Mouse (Mus musculus) erythroblast, embryonic 14.5 days (primary cell): Measurements from ENCODE around the gene Soga1. TPM values are rescaled to one million over a fixed set of nuclear protein-coding genes. Genes with fewer than 3 reads are reported as not detected.

ENCODE experiments used
- H3K27me3 ChIP-seq: 2 replicates; pipeline ENCODE4 v1.6.1; 2012; ENCODE audit warnings: inconsistent platforms; ENCODE audit not compliant: control insufficient read depth
- H3K36me3 ChIP-seq: 2 replicates; pipeline ENCODE4 v1.6.1; 2012; ENCODE audit warnings: mild to moderate bottlenecking, inconsistent platforms; ENCODE audit not compliant: control insufficient read depth
- H3K4me1 ChIP-seq: 2 replicates; pipeline ENCODE4 v1.6.1; 2012; ENCODE audit warnings: inconsistent platforms; ENCODE audit not compliant: control insufficient read depth
- H3K4me3 ChIP-seq: replicated peaks from 2 replicates; pipeline ENCODE3; 2012; ENCODE audit warnings: moderate library complexity, mild to moderate bottlenecking, inconsistent platforms
- H3K9me3 ChIP-seq: 2 replicates; pipeline ENCODE4 v1.6.1; 2012; ENCODE audit warnings: low read length, inconsistent platforms, mixed read lengths; ENCODE audit not compliant: control insufficient read depth
- GATA1 ChIP-seq: IDR thresholded peaks from 2 replicates; pipeline ENCODE4 v1.6.1; 2012; ENCODE audit warnings: low read length, inconsistent platforms, mixed read lengths
- TAL1 ChIP-seq: IDR thresholded peaks from 3 replicates; pipeline ENCODE4 v1.6.1; 2012; ENCODE audit warnings: low read length, inconsistent platforms, mixed read lengths
- polyA plus RNA-seq: library from polyadenylated mRNA; stranded (reverse); fragments of >175 nt; gene quantifications from 2 replicates; pipeline ENCODE4 v1.2.3, GENCODE M21; 2012

Soga1 gene
- polyA plus RNA-seq, 1 experiment = 0.14 TPM

- no peaks in the 10 kb centered on the region; the same call in 1 of the 2 replicates for H3K9me3 ChIP-seq
- TF ChIP-seq GATA1 = no peak
- no peak for TF ChIP-seq TAL1
- peaks cover 3% of the 10 kb centered on the region for H3K4me1 ChIP-seq
- H3K27me3 ChIP-seq = peaks cover 51% of the 10 kb centered on the region
- no peak overlapping the region for H3K4me3 ChIP-seq
- no peaks in the 10 kb centered on the region for H3K36me3 ChIP-seq
Measured at GRCm38 (mm10) chr2:157075226-157075625, 3.8 kb downstream of the Soga1 start.

GRCm38 (mm10) chr2:157074772-157075171, 4.3 kb downstream of the Soga1 start:
- Histone ChIP-seq H3K9me3 (no peaks in the 10 kb centered on the region; the same call in 1 of the 2 replicates), H3K27me3 (peaks cover 46% of the 10 kb centered on the region), H3K4me1 (peaks cover 3% of the 10 kb centered on the region), H3K36me3 (no peaks in the 10 kb centered on the region), H3K4me3 (no peak overlapping the region)
- no peak for TF ChIP-seq GATA1
- TF ChIP-seq TAL1 = no peak

- Histone ChIP-seq H3K36me3 (no peaks in the 10 kb centered on the region), H3K4me3 (no peak overlapping the region), H3K4me1 (peaks cover 3% of the 10 kb centered on the region; the same call in 1 of the 2 replicates), H3K9me3 (no peaks in the 10 kb centered on the region; the same call in 1 of the 2 replicates), H3K27me3 (peaks cover 41% of the 10 kb centered on the region)
- no peak for TF ChIP-seq GATA1
- no peak for TF ChIP-seq TAL1
Measured at GRCm38 (mm10) chr2:157074186-157074724, 4.8 kb downstream of the Soga1 start.

- Histone ChIP-seq H3K36me3 (no peaks in the 10 kb centered on the region), H3K4me1 (peaks cover 3% of the 10 kb centered on the region; the same call in 1 of the 2 replicates), H3K4me3 (no peak overlapping the region), H3K9me3 (no peaks in the 10 kb centered on the region; the same call in 1 of the 2 replicates), H3K27me3 (peaks cover 34% of the 10 kb centered on the region)
- TF ChIP-seq TAL1 (no peak), GATA1 (no peak)
Measured at GRCm38 (mm10) chr2:157073378-157074052, 5.5 kb downstream of the Soga1 start.

- Histone ChIP-seq H3K4me1 (peaks cover 3% of the 10 kb centered on the region; the same call in 1 of the 2 replicates), H3K27me3 (peaks cover 23% of the 10 kb centered on the region), H3K9me3 (no peaks in the 10 kb centered on the region; the same call in 1 of the 2 replicates), H3K36me3 (no peaks in the 10 kb centered on the region), H3K4me3 (no peak overlapping the region)
- TF ChIP-seq TAL1 = no peak
Measured at GRCm38 (mm10) chr2:157072316-157072990, 6.6 kb downstream of the Soga1 start.

- Histone ChIP-seq H3K9me3 (no peaks in the 10 kb centered on the region), H3K4me3 (no peak overlapping the region), H3K4me1 (peaks cover 3% of the 10 kb centered on the region; the same call in 1 of the 2 replicates), H3K36me3 (no peaks in the 10 kb centered on the region), H3K27me3 (peaks cover 14% of the 10 kb centered on the region)
- no peak for TF ChIP-seq GATA1
- no peak for TF ChIP-seq TAL1
Measured at GRCm38 (mm10) chr2:157071556-157071955, 7.5 kb downstream of the Soga1 start.

GRCm38 (mm10) chr2:157070365-157070764, 8.7 kb downstream of the Soga1 start:
- H3K4me3 ChIP-seq = no peak overlapping the region
- no peaks in the 10 kb centered on the region for H3K36me3 ChIP-seq
- TF ChIP-seq GATA1 (no peak), TAL1 (no peak)
- no peaks in the 10 kb centered on the region for H3K9me3 ChIP-seq
- peaks cover 3% of the 10 kb centered on the region; the same call in 1 of the 2 replicates for H3K4me1 ChIP-seq
- peaks cover 2% of the 10 kb centered on the region for H3K27me3 ChIP-seq

GRCm38 (mm10) chr2:157069755-157070315, 9.2 kb downstream of the Soga1 start:
- H3K9me3 ChIP-seq = no peaks in the 10 kb centered on the region
- TF ChIP-seq TAL1 = no peak
- no peak for TF ChIP-seq GATA1
- no peaks in the 10 kb centered on the region for H3K36me3 ChIP-seq
- no peak overlapping the region for H3K4me3 ChIP-seq
- peaks cover 3% of the 10 kb centered on the region; the same call in 1 of the 2 replicates for H3K4me1 ChIP-seq
- no peaks in the 10 kb centered on the region; the same call in 1 of the 2 replicates for H3K27me3 ChIP-seq

- Histone ChIP-seq H3K36me3 (no peaks in the 10 kb centered on the region), H3K4me3 (no peak overlapping the region), H3K9me3 (no peaks in the 10 kb centered on the region), H3K27me3 (no peaks in the 10 kb centered on the region; the same call in 1 of the 2 replicates), H3K4me1 (peaks cover 3% of the 10 kb centered on the region; the same call in 1 of the 2 replicates)
- TF ChIP-seq GATA1 = no peak
- TF ChIP-seq TAL1 = no peak
Measured at GRCm38 (mm10) chr2:157069355-157069735, 9.7 kb downstream of the Soga1 start.
